Mouse (Mus musculus) embryo, embryonic 11 days (tissue): ENCODE measurements around the gene Asb7.

Experiments
- DNase-seq: peaks from one replicate; pipeline ENCODE4 v3.0.0-alpha.2; 2015

The Asb7 gene

GRCm38 (mm10) chr7:66689294-66689619 lies at the start of gene Asb7:
Gene Asb7 (minus strand): TSS chr7:66689596.
- no peak for DNase-seq

- DNase-seq: no peak
Observed at GRCm38 (mm10) chr7:66737418-66737817, 48.0 kb upstream of the Asb7 start.

- DNase-seq: no peak
Observed at GRCm38 (mm10) chr7:66734993-66735392, 45.6 kb upstream of the Asb7 start.

- no peak for DNase-seq
Observed at GRCm38 (mm10) chr7:66734466-66734865, 45.1 kb upstream of the Asb7 start.

- no peak for DNase-seq
Observed at GRCm38 (mm10) chr7:66733882-66734281, 44.5 kb upstream of the Asb7 start.

GRCm38 (mm10) chr7:66733431-66733830 lies 44.0 kb upstream of the Asb7 start:
- DNase-seq: no peak

- DNase-seq: no peak
Observed at GRCm38 (mm10) chr7:66729232-66729631, 39.8 kb upstream of the Asb7 start.

GRCm38 (mm10) chr7:66728072-66728471 lies 38.7 kb upstream of the Asb7 start:
- DNase-seq: no peak

- DNase-seq: no peak
Observed at GRCm38 (mm10) chr7:66724954-66725353, 35.6 kb upstream of the Asb7 start.

- peak; percentile 11 for DNase-seq
Observed at GRCm38 (mm10) chr7:66724514-66724913, 35.1 kb upstream of the Asb7 start.

GRCm38 (mm10) chr7:66711166-66711565 lies 21.8 kb upstream of the Asb7 start:
- DNase-seq: no peak

GRCm38 (mm10) chr7:66704631-66705030 lies 15.2 kb upstream of the Asb7 start:
- DNase-seq: no peak

- DNase-seq: no peak
Observed at GRCm38 (mm10) chr7:66702721-66703120, 13.3 kb upstream of the Asb7 start.

GRCm38 (mm10) chr7:66694467-66694866 lies 5.1 kb upstream of the Asb7 start:
- DNase-seq: no peak

GRCm38 (mm10) chr7:66689620-66690360 lies 394 bp upstream of the Asb7 start, which contains the start of gene Lins1:
Gene Lins1 (plus strand): TSS chr7:66689889.
- DNase-seq: peak; percentile 99

GRCm38 (mm10) chr7:66688721-66689120 lies 675 bp downstream of the Asb7 start:
- no peak for DNase-seq

- no peak for DNase-seq
Observed at GRCm38 (mm10) chr7:66682119-66682863, 7.1 kb downstream of the Asb7 start.

GRCm38 (mm10) chr7:66675800-66676199 lies 13.6 kb downstream of the Asb7 start:
- no peak for DNase-seq

- no peak for DNase-seq
Observed at GRCm38 (mm10) chr7:66667064-66667463, 22.3 kb downstream of the Asb7 start.

GRCm38 (mm10) chr7:66663548-66663947 lies 25.8 kb downstream of the Asb7 start:
- DNase-seq: no peak

GRCm38 (mm10) chr7:66661572-66661971 lies 27.8 kb downstream of the Asb7 start:
- peak; percentile 84 for DNase-seq

GRCm38 (mm10) chr7:66660972-66661371 lies 28.4 kb downstream of the Asb7 start:
- no peak for DNase-seq

GRCm38 (mm10) chr7:66660291-66660690 lies 29.1 kb downstream of the Asb7 start:
- DNase-seq: peak; percentile 8

- no peak for DNase-seq
Observed at GRCm38 (mm10) chr7:66655471-66655870, 33.9 kb downstream of the Asb7 start.
